Mouse (Mus musculus): ENCODE results near the gene BC004004.
"Not testable (repeated sequence)": the region's sequence is repeated elsewhere in the genome, so short reads cannot be mapped to it uniquely, and the experiment has no call there.

The BC004004 gene

GRCm38 (mm10) chr17:29347645-29348256 is 79.2 kb downstream of the BC004004 start, which contains the start of gene Mtch1:
Gene Mtch1, minus strand, starts transcription at chr17:29347934.
- DNase-seq (ENCODE audit: inconsistent ontology term) = peak; percentile 100

GRCm38 (mm10) chr17:29348996-29349395 is 80.4 kb downstream of the BC004004 start:
- DNase-seq (ENCODE audit: inconsistent ontology term) = no peak

DNA sequence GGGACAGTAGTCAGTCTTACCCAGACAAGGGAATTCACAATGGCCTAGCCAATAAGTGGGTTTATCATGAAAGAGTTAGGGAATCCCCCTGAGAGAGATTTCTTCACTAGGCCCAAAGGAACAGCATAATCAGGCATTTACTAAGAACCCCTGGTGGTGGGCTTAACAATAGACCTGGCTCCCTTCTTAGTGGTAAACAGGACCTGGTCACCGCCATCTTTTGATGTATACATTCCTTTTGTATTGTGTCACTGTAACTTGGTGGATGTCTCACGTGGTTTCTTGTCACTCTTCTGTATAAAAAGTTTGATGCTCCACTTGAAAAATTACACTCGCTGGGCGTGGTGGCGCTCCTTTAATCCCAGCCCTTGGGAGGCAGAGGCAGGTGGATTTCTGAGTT is 82.5 kb downstream of the BC004004 start:
- DNase-seq (ENCODE audit: inconsistent ontology term) = not testable (repeated sequence)

GRCm38 (mm10) chr17:29355461-29355840 is 86.9 kb downstream of the BC004004 start:
- DNase-seq (ENCODE audit: inconsistent ontology term) = no peak

DNA sequence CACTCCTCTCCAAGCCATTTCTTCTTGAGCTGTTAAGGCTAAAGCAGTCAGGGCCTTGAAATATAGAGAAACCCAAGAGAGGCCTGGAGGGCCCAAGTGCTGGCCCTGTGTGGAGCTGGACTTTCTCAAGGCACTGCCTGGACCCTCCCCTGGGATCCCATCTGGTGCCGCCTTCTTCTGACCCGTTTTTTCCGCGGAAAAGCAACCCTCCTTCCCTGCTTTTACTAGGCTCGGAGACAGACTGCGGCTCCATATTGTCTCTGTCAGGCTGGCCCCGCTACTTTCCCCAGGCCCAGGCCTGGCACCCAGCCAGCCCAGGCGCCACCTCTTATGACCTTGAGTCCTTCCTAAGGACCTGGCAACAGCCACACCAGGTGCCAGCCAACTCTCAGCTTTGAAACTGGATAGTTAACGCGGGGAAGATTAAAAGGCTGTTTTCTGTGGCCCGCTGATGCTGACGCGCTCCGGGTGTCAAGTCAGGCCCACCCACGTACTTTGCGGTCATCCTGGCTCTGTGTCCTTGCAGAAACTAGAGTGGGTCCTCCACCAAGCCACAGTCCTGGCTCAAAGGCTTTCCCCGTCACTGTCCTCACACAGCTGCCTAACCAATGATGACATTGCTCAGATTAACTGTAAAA is 87.4 kb downstream of the BC004004 start:
- DNase-seq (ENCODE audit: inconsistent ontology term) = peak; percentile 88

- DNase-seq (ENCODE audit: inconsistent ontology term) = no peak
Measured at GRCm38 (mm10) chr17:29356479-29356856, 87.9 kb downstream of the BC004004 start.

DNA sequence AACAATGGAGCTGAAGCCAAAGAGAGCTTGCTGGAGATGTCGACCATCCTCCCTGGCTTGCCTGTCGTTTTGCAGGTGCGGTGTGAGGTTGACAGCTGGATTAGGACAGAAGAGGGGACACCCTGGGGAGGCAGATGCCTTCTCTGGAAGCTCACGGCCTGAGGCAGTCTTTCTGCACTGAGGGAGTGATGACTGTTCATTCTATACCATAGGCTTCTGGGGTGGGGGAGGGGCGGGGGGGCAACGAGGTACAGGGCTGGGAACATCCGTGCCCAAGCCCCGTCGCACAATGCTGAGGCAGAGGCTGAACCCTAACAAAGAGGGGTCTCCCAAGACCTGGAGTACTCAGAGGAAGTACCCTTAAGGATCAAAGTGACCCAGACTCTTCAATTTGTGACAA is 88.3 kb downstream of the BC004004 start:
- peak; percentile 12 for DNase-seq (ENCODE audit: inconsistent ontology term)

DNA sequence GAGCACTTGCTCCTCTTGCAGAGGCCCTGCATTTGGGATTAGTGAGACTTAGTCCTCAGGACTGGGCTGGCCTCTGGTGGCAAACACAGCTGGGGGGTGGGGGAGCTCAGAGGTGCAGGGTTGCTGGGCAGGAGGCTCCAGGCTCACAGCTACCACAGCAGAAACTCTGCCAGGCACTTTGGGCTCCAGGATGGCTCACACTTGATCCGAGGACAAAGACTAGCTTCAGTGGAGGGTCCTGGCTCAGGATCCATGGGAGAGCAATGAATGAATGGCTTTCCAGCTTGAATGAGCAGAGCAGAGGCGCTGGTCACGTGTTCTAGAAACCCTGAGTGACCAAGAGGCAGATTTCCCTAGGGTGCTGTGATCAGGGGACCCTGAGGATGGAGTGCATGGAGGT is 90.3 kb downstream of the BC004004 start:
- DNase-seq (ENCODE audit: inconsistent ontology term) = no peak

GRCm38 (mm10) chr17:29360761-29361221 is 92.2 kb downstream of the BC004004 start, which contains the start of gene Fgd2:
Gene Fgd2, plus strand, starts transcription at chr17:29360914.
- DNase-seq (ENCODE audit: inconsistent ontology term) = no peak

DNA sequence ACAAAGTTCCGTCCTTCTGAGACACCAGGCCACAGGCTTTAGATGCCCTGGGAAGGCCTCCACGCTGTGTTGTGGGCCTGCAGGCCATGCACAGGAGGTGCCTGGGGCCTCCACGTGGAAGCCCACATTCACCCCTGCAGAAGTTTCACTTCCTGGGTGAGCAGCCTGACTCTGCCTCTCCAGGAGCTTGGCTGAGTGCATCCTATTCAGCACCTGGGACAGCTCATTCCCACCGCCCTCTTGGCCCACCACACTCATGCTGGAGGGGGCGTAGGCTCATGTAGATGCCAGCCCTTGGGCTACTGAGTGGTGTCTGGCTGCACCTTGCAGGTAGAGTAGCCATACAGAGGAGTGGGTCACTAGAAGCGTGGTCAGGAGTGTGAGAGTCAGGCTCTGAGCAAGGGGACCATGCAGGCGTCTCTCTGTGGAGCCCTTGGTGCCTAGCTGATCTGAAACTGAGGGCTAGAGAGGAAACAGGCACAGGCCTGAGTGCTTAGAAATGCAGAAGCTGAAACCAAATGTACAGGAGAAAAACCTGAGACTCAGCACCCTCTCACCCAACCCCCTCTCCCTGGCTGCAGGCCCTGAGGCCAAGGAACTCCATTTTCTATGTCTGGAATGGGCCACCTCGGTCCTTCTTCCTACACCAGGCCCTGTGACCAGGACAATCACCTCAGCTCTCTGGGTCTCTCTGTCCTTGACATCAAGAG is 93.5 kb downstream of the BC004004 start:
- no peak for DNase-seq (ENCODE audit: inconsistent ontology term)

GRCm38 (mm10) chr17:29363109-29363508 is 94.5 kb downstream of the BC004004 start:
- no peak for DNase-seq (ENCODE audit: inconsistent ontology term)

All from Muller cell, postnatal 12 days (primary cell).